ENCODE assay signal across 22 mouse cellular contexts in genomic region chr5:99787665-99788366, GRCm38 (mm10). TPM values are rescaled to one million over a fixed set of nuclear protein-coding genes. Genes with fewer than 3 reads are reported as not detected.
DNase-seq lines count a peak whose midpoint lies in the region; ATAC-seq lines count a peak whose summit lies in the region.
"Had no signal": no experiment of that assay in that cellular context is flagged by ENCODE, and none has a peak within 500 bp of the region (broad histone marks: within the 10 kb centered on the region; RNA-seq: fewer than 3 reads in every experiment).

No protein-coding gene starts in this region.

- H3K4me1 ChIP-seq in midbrain, embryonic 12.5 days, result peaks cover 17% of the 10 kb centered on the region
- H3K4me1 ChIP-seq in midbrain, embryonic 11.5 days (ENCODE audit: control insufficient read depth, insufficient read depth, low read length), result peaks cover 16% of the 10 kb centered on the region
- peaks cover 18% of the 10 kb centered on the region for H3K4me1 ChIP-seq in forebrain, embryonic 12.5 days
- peaks cover 10% of the 10 kb centered on the region for H3K4me1 ChIP-seq in hindbrain, embryonic 15.5 days (replicated peaks)
- H3K4me1 ChIP-seq: intestine, embryonic 15.5 days; limb, embryonic 13.5 days; liver, embryonic 12.5 days had no signal

- H3K9me3 ChIP-seq in midbrain, embryonic 12.5 days, result no peaks in the 10 kb centered on the region
- no peaks in the 10 kb centered on the region for H3K9me3 ChIP-seq in midbrain, embryonic 11.5 days (ENCODE audit: control insufficient read depth, low read length)
- no peaks in the 10 kb centered on the region for H3K9me3 ChIP-seq in forebrain, embryonic 12.5 days
- H3K9me3 ChIP-seq in hindbrain, embryonic 15.5 days, result no peaks in the 10 kb centered on the region
- H3K9me3 ChIP-seq: intestine, embryonic 15.5 days; limb, embryonic 13.5 days; liver, embryonic 12.5 days had no signal

- H3K27me3 ChIP-seq in midbrain, embryonic 12.5 days, result peaks cover 7% of the 10 kb centered on the region; the same call in 1 of the 2 replicates
- no peaks in the 10 kb centered on the region for H3K27me3 ChIP-seq in midbrain, embryonic 11.5 days (ENCODE audit: control insufficient read depth, insufficient read depth, low read length)
- H3K27me3 ChIP-seq in forebrain, embryonic 12.5 days, result no peaks in the 10 kb centered on the region
- no peaks in the 10 kb centered on the region for H3K27me3 ChIP-seq in hindbrain, embryonic 15.5 days
- H3K27me3 ChIP-seq: intestine, embryonic 15.5 days; limb, embryonic 13.5 days; liver, embryonic 12.5 days had no signal

- H3K4me2 ChIP-seq in midbrain, embryonic 12.5 days (replicated peaks), result no peak overlapping the region
- H3K4me2 ChIP-seq in midbrain, embryonic 11.5 days, result no peak overlapping the region
- H3K4me2 ChIP-seq in forebrain, embryonic 12.5 days, result 0 out of 2 replicates have a peak overlapping the region, but pooled peaks have one; percentile 22
- H3K4me2 ChIP-seq in hindbrain, embryonic 15.5 days, result no peak overlapping the region
- H3K4me2 ChIP-seq: intestine, embryonic 15.5 days; limb, embryonic 13.5 days; liver, embryonic 12.5 days had no signal

- 0 out of 2 replicates have a peak, but pooled peaks have one; percentile 32 for ATAC-seq in midbrain, embryonic 12.5 days (ENCODE audit: low FRiP score, low read depth)
- ATAC-seq in midbrain, embryonic 11.5 days (ENCODE audit: low FRiP score), result no peak
- ATAC-seq in forebrain, embryonic 12.5 days (ENCODE audit: low FRiP score), result peak; percentile 39
- ATAC-seq in hindbrain, embryonic 15.5 days (ENCODE audit: low FRiP score, low read depth), result peak; percentile 23; the same call in 1 of the 2 replicates
- ATAC-seq: intestine, embryonic 15.5 days; liver, embryonic 12.5 days had no signal

- H3K27ac ChIP-seq in midbrain, embryonic 12.5 days (replicated peaks), result no peak overlapping the region
- H3K27ac ChIP-seq in midbrain, embryonic 11.5 days (ENCODE audit: low read depth, low read length), result no peak overlapping the region
- H3K27ac ChIP-seq in forebrain, embryonic 12.5 days, result no peak overlapping the region
- no peak overlapping the region for H3K27ac ChIP-seq in hindbrain, embryonic 15.5 days (replicated peaks)
- H3K27ac ChIP-seq: intestine, embryonic 15.5 days; limb, embryonic 13.5 days; liver, embryonic 12.5 days had no signal

- 78% methylated on average over 3 of the region's 3 CpGs for WGBS in midbrain, embryonic 12.5 days
- 74% methylated on average over 3 of the region's 3 CpGs for WGBS in midbrain, embryonic 11.5 days
- WGBS in forebrain, embryonic 12.5 days, result 50% methylated on average over 3 of the region's 3 CpGs
- WGBS in hindbrain, embryonic 15.5 days, result 38% methylated on average over 3 of the region's 3 CpGs

- H3K9ac ChIP-seq in midbrain, embryonic 12.5 days (replicated peaks), result no peak overlapping the region
- H3K9ac ChIP-seq in midbrain, embryonic 11.5 days (ENCODE audit: low read length), result no peak overlapping the region
- H3K9ac ChIP-seq in forebrain, embryonic 12.5 days, result no peak overlapping the region
- H3K9ac ChIP-seq in hindbrain, embryonic 15.5 days, result no peak overlapping the region
- H3K9ac ChIP-seq: intestine, embryonic 15.5 days; limb, embryonic 13.5 days; liver, embryonic 12.5 days had no signal

- H3K4me3 ChIP-seq in midbrain, embryonic 12.5 days, result no peak overlapping the region
- no peak overlapping the region for H3K4me3 ChIP-seq in midbrain, embryonic 11.5 days (ENCODE audit: low read depth, low read length)
- H3K4me3 ChIP-seq in forebrain, embryonic 12.5 days (replicated peaks), result no peak overlapping the region
- no peak overlapping the region for H3K4me3 ChIP-seq in hindbrain, embryonic 15.5 days
- H3K4me3 ChIP-seq: intestine, embryonic 15.5 days; limb, embryonic 13.5 days; liver, embryonic 12.5 days had no signal

- no peaks in the 10 kb centered on the region for H3K36me3 ChIP-seq in midbrain, embryonic 12.5 days
- H3K36me3 ChIP-seq in midbrain, embryonic 11.5 days (ENCODE audit: control insufficient read depth, insufficient read depth, low read length), result no peaks in the 10 kb centered on the region
- H3K36me3 ChIP-seq in forebrain, embryonic 12.5 days (replicated peaks), result no peaks in the 10 kb centered on the region
- H3K36me3 ChIP-seq in hindbrain, embryonic 15.5 days, result no peaks in the 10 kb centered on the region
- H3K36me3 ChIP-seq: intestine, embryonic 15.5 days; limb, embryonic 13.5 days; liver, embryonic 12.5 days had no signal

- DNase-seq in cerebellum, postnatal 10 days, result peak; percentile 50 to 58
- no peak for DNase-seq in cerebellum, adult 11 months
- DNase-seq in midbrain, embryonic 11.5 days (ENCODE audit: low spot score, missing footprints), result no peak
- DNase-seq in spleen, postnatal 10 days (ENCODE audit: low spot score in 2 of 2), result no peak
- DNase-seq in MN1 (ENCODE audit: low spot score), result no peak
- DNase-seq: adrenal gland, postnatal 25 days; cerebellum, adult 11-12 months; gastrocnemius, postnatal 36 days; heart, postnatal 4 days; kidney, adult 9 months; kidney, postnatal 14 days; lung, adult 18-20 months; lung, postnatal 10 days; right cerebral cortex, postnatal 4 days; thymus, adult 18-20 months; thymus, postnatal 36 days had no signal

RNA-seq across cellular contexts. Expression of gene Rasgef1b, which starts 59.0 kb away (rescaled TPM):
- 41.9 and 46.6 TPM in 2 replicates for polyA plus RNA-seq in midbrain, embryonic 12.5 days (2016; fragmentation: Nextera tagmentation; extraction: Ambion mirVana)
- polyA plus RNA-seq in midbrain, embryonic 11.5 days (2014; fragmentation: Nextera tagmentation; extraction: Ambion mirVana), result 28.6 and 29.7 TPM in 2 replicates
- 36.6 and 36.9 TPM in 2 replicates for polyA plus RNA-seq in forebrain, embryonic 12.5 days (2016; fragmentation: Nextera tagmentation; extraction: Ambion mirVana)
- polyA plus RNA-seq in hindbrain, embryonic 15.5 days (2015; fragmentation: Nextera tagmentation; extraction: Ambion mirVana), result 54.2 and 56.7 TPM in 2 replicates

Comparison
In these comparisons a context has a peak if more than half of its experiments do, and no peak if none do; other contexts are left out.
1. DNase-seq: peak in cerebellum, postnatal 10 days (2 of 2); none in cerebellum, adult 11 months (single experiment), midbrain, embryonic 11.5 days (single experiment), spleen, postnatal 10 days (0 of 2) and MN1 (single experiment).